Mouse (Mus musculus): ENCODE results near the gene Brinp2. TPM values are rescaled to one million over a fixed set of nuclear protein-coding genes. Genes with fewer than 3 reads are reported as not detected.

Gene Brinp2
- total RNA-seq, 2 experiments from 2014 or later = 0.38 to 1.1 TPM

DNA sequence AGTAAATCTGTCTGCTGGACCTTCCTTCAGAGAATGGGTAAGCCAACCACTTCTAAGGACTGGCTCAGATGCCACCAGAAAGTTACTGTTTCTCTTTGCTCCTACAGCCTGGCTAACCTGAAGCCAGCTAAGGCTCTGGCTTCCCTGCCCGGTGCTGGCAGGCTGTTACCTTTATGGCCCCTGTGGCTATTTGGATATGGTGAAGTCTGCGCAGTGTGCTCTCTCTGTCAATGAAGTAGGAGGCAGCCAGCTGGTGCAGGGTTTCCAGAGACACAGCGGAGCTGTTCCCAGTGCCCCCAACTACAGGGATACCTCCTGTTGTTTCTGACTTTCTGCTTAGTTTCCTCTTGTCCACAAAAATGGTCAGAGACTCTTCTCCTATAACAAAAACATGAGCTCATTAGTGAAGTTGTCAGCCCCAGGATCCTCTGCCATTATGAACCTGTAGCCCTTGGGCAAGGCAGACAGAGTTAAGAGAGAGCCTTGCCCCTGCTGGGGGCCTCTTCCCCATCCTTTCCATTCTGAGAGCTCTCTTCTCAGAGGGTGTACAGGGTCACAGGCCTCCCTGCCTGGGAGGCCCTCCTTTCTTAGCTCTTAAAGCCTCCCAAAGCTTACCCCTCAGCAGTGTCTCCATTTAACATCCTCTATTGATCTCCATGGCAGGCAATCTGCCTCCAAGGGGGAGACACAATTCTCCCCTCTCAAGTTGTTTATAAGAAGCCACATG, 89.7 kb downstream of the Brinp2 start:
- Histone ChIP-seq H3K27ac (no peak overlapping the region), H3K4me3 (no peak overlapping the region)
- no peak for DNase-seq
- intact Hi-C loops (cut with DNase I) = no loop called here
- TF ChIP-seq CTCF (IDR thresholded peaks at IDR 0.05) = no peak

DNA sequence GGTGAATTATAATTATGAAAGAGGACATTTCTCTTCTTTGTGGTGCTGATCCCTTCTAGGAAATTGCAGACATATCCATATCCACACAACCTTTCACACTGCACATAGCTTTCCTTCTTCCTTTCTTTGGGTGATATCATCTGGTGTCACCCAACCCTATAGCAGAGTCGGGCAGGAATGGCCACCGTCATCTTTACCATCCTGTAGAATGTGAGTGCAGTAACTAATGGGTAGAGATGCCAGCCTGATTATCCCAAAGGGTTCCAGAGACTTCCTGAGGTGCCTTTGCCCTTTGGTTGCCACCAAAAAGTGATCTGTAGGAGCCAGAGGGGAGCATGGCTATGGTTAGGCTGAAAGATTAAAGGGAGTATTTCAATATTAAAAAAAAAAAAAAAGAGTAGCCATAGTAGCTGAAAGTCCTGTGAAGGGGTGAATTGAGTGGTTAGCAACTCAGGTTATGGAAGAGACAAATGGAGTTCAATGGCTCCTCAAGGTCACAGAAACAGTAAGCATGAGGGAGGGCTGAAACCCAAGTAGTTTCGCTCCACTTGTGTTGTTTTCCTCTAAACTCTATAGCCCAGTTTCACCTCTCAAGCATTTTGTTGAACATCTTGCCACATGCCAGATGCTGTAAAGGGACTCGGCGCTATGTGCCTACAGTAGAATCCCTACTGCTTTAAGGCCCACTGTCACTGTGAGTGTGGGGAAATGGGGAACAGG, 96.5 kb downstream of the Brinp2 start:
- Histone ChIP-seq H3K4me3 (no peak overlapping the region), H3K27ac (no peak overlapping the region)
- no peak for DNase-seq
- no peak for TF ChIP-seq CTCF (IDR thresholded peaks at IDR 0.05)
- intact Hi-C loops (cut with DNase I) = no loop called here

- no peak overlapping the region for H3K27ac ChIP-seq
- H3K4me3 ChIP-seq = no peak overlapping the region
- intact Hi-C loops (cut with DNase I) = no loop called here
- no peak for TF ChIP-seq CTCF (IDR thresholded peaks at IDR 0.05)
- DNase-seq = no peak
Observed at GRCm38 (mm10) chr1:158258685-158259292, 97.3 kb downstream of the Brinp2 start.

DNA sequence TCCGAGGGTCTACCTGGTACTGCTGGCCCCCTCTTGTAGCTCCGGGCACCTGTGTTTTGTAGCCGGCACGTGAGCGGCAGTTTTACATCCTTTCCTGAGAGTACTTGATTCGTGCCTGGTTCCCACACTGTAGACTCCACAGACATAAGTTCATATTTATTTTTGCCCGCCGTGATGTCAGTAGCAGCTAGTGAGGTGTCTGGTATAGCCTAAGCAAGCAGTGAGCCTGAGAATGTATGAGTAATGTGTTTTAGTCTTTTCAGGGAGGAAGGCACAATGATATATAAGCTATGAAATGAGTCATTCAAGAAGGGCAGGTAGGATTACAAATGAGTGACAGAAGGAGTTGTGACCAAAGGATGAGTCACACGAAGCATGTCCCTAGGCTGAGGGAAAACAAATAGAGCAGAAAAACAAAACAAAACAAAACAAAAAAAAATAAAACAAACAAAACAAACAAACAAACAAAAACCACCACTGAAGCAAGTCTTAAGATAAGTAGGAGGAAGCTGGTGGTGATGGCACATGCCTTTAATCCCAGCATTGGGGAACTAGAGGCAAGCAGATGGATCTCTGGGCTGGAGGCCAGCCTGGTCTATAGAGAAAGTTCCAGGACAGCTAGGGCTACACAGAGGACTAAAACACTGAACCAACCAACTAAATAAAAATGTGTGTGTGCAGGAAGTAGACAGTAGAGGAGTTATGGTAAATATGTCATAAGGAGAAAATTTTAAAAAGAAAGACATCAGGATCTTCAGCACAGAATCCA, 100.0 kb downstream of the Brinp2 start:
- H3K27ac ChIP-seq = no peak overlapping the region
- no peak for TF ChIP-seq CTCF (IDR thresholded peaks at IDR 0.05)
- intact Hi-C loops (cut with DNase I) = no loop called here
- DNase-seq = no peak
- H3K4me3 ChIP-seq = no peak overlapping the region

- Histone ChIP-seq H3K4me3 (no peak overlapping the region), H3K27ac (no peak overlapping the region)
- DNase-seq = no peak
- intact Hi-C loops (cut with DNase I) = no loop called here
- no peak for TF ChIP-seq CTCF (IDR thresholded peaks at IDR 0.05)
Observed at GRCm38 (mm10) chr1:158252682-158253222, 103.4 kb downstream of the Brinp2 start.

DNA sequence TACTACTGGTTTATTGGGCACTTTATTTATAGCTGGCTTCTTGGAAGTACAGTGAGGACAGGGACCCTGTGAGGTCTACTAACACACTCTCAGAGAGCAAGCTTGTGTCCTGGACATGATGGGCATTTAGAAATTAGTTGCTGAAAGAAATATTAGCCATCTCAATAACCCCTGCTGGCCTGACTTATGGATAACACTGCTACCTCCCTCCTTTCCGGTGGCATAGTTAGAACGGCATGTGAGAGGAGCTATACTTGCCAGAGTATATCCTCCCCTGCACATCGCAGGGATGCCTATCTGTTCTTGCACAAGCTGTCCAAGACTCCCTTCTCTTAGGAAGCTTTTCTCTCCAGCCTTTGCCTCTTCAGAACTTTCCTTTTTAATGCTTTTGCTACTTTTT, 107.9 kb downstream of the Brinp2 start:
- DNase-seq = no peak

GRCm38 (mm10) chr1:158246476-158247153, 109.5 kb downstream of the Brinp2 start:
- Histone ChIP-seq H3K4me3 (no peak overlapping the region), H3K27ac (no peak overlapping the region)
- TF ChIP-seq CTCF (IDR thresholded peaks at IDR 0.05) = no peak
- no peak for DNase-seq
- intact Hi-C loops (cut with DNase I) = no loop called here

More for the DNA sequence above, 107.9 kb downstream of the Brinp2 start:
- intact Hi-C loops (cut with DNase I) = no loop called here
- H3K27ac ChIP-seq = no peak overlapping the region
- H3K4me3 ChIP-seq = no peak overlapping the region
- TF ChIP-seq CTCF (IDR thresholded peaks at IDR 0.05) = no peak

DNA sequence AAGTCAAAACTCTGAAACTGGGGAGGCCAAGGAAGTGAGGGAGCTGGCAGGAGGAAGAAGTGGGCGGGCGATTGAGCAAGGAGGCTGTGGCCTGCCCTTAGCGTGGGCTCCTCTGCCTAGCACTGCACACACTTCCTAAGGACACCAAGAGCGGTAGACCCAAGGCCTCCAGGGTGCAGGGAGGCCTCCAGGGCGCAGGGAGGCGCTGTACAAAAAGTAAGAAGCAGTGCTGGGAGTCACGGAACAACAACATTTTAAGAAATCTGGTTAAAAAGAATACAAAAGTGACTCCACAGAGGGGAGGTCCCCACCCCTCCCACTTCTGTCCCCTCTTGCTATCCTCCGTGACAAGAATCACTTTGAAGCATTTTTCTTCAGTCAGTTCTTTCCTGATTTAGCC, 110.6 kb downstream of the Brinp2 start:
- no peak for DNase-seq
- no peak overlapping the region for H3K27ac ChIP-seq
- intact Hi-C loops (cut with DNase I) = no loop called here
- no peak for TF ChIP-seq CTCF (IDR thresholded peaks at IDR 0.05)
- no peak overlapping the region for H3K4me3 ChIP-seq

DNA sequence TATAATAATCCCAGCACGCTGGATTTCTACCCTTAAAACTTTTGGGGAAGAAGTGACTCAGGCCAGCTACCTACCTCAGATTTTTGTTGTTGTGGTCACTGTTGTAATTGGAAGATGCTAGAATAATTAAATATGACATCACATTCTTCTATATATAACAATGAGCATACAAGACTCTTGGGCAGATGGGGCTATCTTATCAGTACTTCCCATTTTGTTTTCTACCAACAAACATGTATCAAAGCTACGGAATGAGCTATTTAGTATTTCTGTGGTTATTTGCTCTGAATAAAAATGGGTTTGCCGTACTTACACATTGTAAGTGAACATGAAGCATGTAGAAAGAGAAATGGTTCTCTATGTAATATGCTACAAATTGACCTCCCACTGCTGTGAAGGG, 112.1 kb downstream of the Brinp2 start:
- intact Hi-C loops (cut with DNase I) = no loop called here
- no peak for DNase-seq
- no peak for TF ChIP-seq CTCF (IDR thresholded peaks at IDR 0.05)
- H3K27ac ChIP-seq = no peak overlapping the region
- no peak overlapping the region for H3K4me3 ChIP-seq

DNA sequence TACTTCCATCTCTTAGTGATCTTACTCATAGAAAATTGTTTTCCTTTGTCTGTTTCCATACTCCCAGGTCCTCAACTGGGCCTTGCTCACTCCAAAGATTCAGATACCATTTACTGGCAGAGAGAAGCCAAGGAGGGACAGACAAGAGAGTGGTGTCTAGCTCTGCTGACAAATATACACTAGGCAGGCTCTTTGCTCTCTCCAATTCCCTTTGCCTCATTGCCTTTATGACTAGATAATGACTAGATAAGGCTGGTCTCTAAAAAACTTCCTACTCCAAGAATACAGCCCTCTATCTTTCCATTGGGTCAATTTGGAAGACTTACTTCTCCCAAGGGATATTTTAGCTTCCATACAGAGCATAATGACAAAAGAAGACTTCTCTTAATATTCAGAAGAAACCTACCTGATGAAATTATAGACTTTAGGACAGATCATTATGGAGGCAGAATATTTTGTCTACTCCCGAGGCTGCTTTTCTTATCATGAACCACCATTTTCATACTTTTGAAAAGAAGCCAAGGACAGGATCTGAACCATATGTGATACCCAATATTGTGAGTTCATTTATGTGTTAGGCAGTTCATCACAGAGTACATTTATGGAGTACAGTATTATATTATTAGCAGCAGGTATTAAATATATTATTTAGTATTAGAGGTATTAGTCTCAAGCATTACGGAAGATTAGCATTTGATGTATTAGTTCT, 114.1 kb downstream of the Brinp2 start:
- H3K4me3 ChIP-seq = no peak overlapping the region
- no peak overlapping the region for H3K27ac ChIP-seq
- no peak for TF ChIP-seq CTCF (IDR thresholded peaks at IDR 0.05)
- no peak for DNase-seq
- intact Hi-C loops (cut with DNase I) = no loop called here

- intact Hi-C loops (cut with DNase I) = no loop called here
- Histone ChIP-seq H3K27ac (no peak overlapping the region), H3K4me3 (no peak overlapping the region)
- DNase-seq = no peak
- no peak for TF ChIP-seq CTCF (IDR thresholded peaks at IDR 0.05)
Observed at GRCm38 (mm10) chr1:158239841-158240240, 116.3 kb downstream of the Brinp2 start.

Measured in gastrocnemius, adult 2 months (tissue).